Comparison of ENCODE assay signal across 9 mouse cellular contexts in genomic region chr3:101161941-101162531, GRCm38 (mm10). TPM values are rescaled to one million over a fixed set of nuclear protein-coding genes. Genes with fewer than 3 reads are reported as not detected.
DNase-seq lines count a peak whose midpoint lies in the region; ATAC-seq and TF ChIP-seq lines count a peak whose summit lies in the region.
"Had no signal": no experiment of that assay in that cellular context is flagged by ENCODE, and none has a peak within 500 bp of the region (broad histone marks: within the 10 kb centered on the region; RNA-seq: fewer than 3 reads in every experiment).

No protein-coding gene starts in this region.

- WGBS in lung, embryonic 14.5 days, result 40% methylated on average over 14 of the region's 14 CpGs
- 44% methylated on average over 14 of the region's 14 CpGs for WGBS in intestine, embryonic 16.5 days
- WGBS in midbrain, embryonic 13.5 days, result 47% methylated on average over 14 of the region's 14 CpGs

- H3K36me3 ChIP-seq in lung, embryonic 14.5 days (ENCODE audit: insufficient read depth), result no peaks in the 10 kb centered on the region
- no peaks in the 10 kb centered on the region for H3K36me3 ChIP-seq in intestine, embryonic 16.5 days (ENCODE audit: control insufficient read depth, insufficient read depth, low read length)
- H3K36me3 ChIP-seq in midbrain, embryonic 13.5 days, result no peaks in the 10 kb centered on the region

- ATAC-seq in lung, embryonic 14.5 days (ENCODE audit: insufficient read depth), result peak; percentile 43; the same call in 1 of the 2 replicates
- ATAC-seq in intestine, embryonic 16.5 days, result no peak
- ATAC-seq in midbrain, embryonic 13.5 days, result peak; percentile 71
- ATAC-seq in erythroid progenitor cell, adult 5-6 weeks (replicated peaks; ENCODE audit: low FRiP score, poor library complexity, severe bottlenecking), result no peak

- TF ChIP-seq CTCF in lung, embryonic 14.5 days (IDR thresholded peaks at IDR 0.05; ENCODE audit: low read depth), result no peak

- no peak overlapping the region; the same call in 1 of the 2 replicates for H3K9ac ChIP-seq in lung, embryonic 14.5 days
- no peak overlapping the region for H3K9ac ChIP-seq in intestine, embryonic 16.5 days (ENCODE audit: low read depth, low read length)
- no peak overlapping the region for H3K9ac ChIP-seq in midbrain, embryonic 13.5 days (replicated peaks)

- H3K4me3 ChIP-seq in lung, embryonic 14.5 days (ENCODE audit: low read depth, low read length), result no peak overlapping the region
- H3K4me3 ChIP-seq in intestine, embryonic 16.5 days (ENCODE audit: low read length), result no peak overlapping the region
- H3K4me3 ChIP-seq in midbrain, embryonic 13.5 days (replicated peaks), result no peak overlapping the region

- no peaks in the 10 kb centered on the region for H3K9me3 ChIP-seq in lung, embryonic 14.5 days (ENCODE audit: low read depth, low read length)
- H3K9me3 ChIP-seq in intestine, embryonic 16.5 days (ENCODE audit: control insufficient read depth, low read length), result no peaks in the 10 kb centered on the region
- H3K9me3 ChIP-seq in midbrain, embryonic 13.5 days, result no peaks in the 10 kb centered on the region; the same call in 1 of the 2 replicates

- H3K27ac ChIP-seq in lung, embryonic 14.5 days (ENCODE audit: low read depth), result no peak overlapping the region
- no peak overlapping the region for H3K27ac ChIP-seq in intestine, embryonic 16.5 days (ENCODE audit: low read length)
- peak overlapping the region; percentile 45; the same call in 1 of the 2 replicates for H3K27ac ChIP-seq in midbrain, embryonic 13.5 days

- no peaks in the 10 kb centered on the region for H3K27me3 ChIP-seq in lung, embryonic 14.5 days (ENCODE audit: insufficient read depth, low read length)
- H3K27me3 ChIP-seq in intestine, embryonic 16.5 days (replicated peaks; ENCODE audit: control insufficient read depth, insufficient read depth, low read length), result no peaks in the 10 kb centered on the region
- no peaks in the 10 kb centered on the region for H3K27me3 ChIP-seq in midbrain, embryonic 13.5 days

- peak overlapping the region; percentile 35; the same call in 1 of the 2 replicates for H3K4me2 ChIP-seq in lung, embryonic 14.5 days
- H3K4me2 ChIP-seq in intestine, embryonic 16.5 days (ENCODE audit: low read depth, low read length), result peak overlapping the region; percentile 17; the same call in 1 of the 2 replicates
- H3K4me2 ChIP-seq in midbrain, embryonic 13.5 days (replicated peaks), result peak overlapping the region; percentile 4

- DNase-seq in lung, embryonic 14.5 days, result peak; percentile 18
- DNase-seq in lung, postnatal 25 days (ENCODE audit: low spot score), result no peak
- peak; percentile 52 for DNase-seq in embryo, embryonic 11 days
- DNase-seq in heart, adult 18-20 months, result peak; percentile 74 to 79
- no peak for DNase-seq in spleen, postnatal 36 days (ENCODE audit: low spot score in 2 of 2)

- H3K4me1 ChIP-seq in lung, embryonic 14.5 days (ENCODE audit: insufficient read depth), result peaks cover 9% of the 10 kb centered on the region
- H3K4me1 ChIP-seq in intestine, embryonic 16.5 days (ENCODE audit: control insufficient read depth, insufficient read depth, low read length), result peaks cover 30% of the 10 kb centered on the region
- H3K4me1 ChIP-seq in midbrain, embryonic 13.5 days (replicated peaks), result peaks cover 26% of the 10 kb centered on the region

RNA-seq across cellular contexts. Expression of gene Ptgfrn, which starts 52.0 kb away (rescaled TPM):
- 7.5 and 7.9 TPM in 2 replicates for polyA plus RNA-seq in lung, embryonic 14.5 days (2014; fragmentation: Nextera tagmentation; extraction: Ambion mirVana)
- 10 to 100 TPM; 19.8 to 21.3 TPM for total RNA-seq in heart, adult 18-20 months (2021)
- polyA plus RNA-seq in intestine, embryonic 16.5 days (2015; fragmentation: Nextera tagmentation; extraction: Ambion mirVana), result 3.0 and 3.2 TPM in 2 replicates
- polyA plus RNA-seq in midbrain, embryonic 13.5 days (2015; fragmentation: Nextera tagmentation; extraction: Ambion mirVana), result 2.3 TPM in 2 replicates
- 0.84 TPM in 1 of 2 replicates, not detected in the other for total RNA-seq in erythroid progenitor cell, adult 5-6 weeks (2015; ENCODE audit: low replicate concordance)
- total RNA-seq in erythroid progenitor cell, adult 5-6 weeks (2017; ENCODE audit: low replicate concordance), result not detected in 2 replicates
- total RNA-seq: MEL had no signal

Comparison
In these comparisons a context has a peak if more than half of its experiments do, and no peak if none do; other contexts are left out.
1. DNase-seq: peak in lung, embryonic 14.5 days (single experiment), embryo, embryonic 11 days (single experiment) and heart, adult 18-20 months (2 of 2); none in lung, postnatal 25 days (single experiment) and spleen, postnatal 36 days (0 of 2).
2. ATAC-seq: peak in lung, embryonic 14.5 days (single experiment) and midbrain, embryonic 13.5 days (single experiment); none in intestine, embryonic 16.5 days (single experiment) and erythroid progenitor cell, adult 5-6 weeks (single experiment).
3. Peak in every context shown above with its lines, with median percentiles within 50 percentile points of each other: H3K4me2 ChIP-seq.